Mouse (Mus musculus) heart, embryonic 16.5 days (tissue): ENCODE results near the gene Ssr2. TPM values are rescaled to one million over a fixed set of nuclear protein-coding genes. Genes with fewer than 3 reads are reported as not detected.

Experiments used
- ATAC-seq: fragments of 200-750 bp; cut with Nextera tagmentation; replicated peaks from 2 replicates; pipeline ENCODE4 v1.8.0; 2017; ENCODE audit warnings: moderate number of reproducible peaks; ENCODE audit not compliant: insufficient read depth, low FRiP score; ENCODE audit errors: extremely low read depth
- H3K27ac ChIP-seq: fragments of 300-500 bp; sonication (generic); 2 replicates; pipeline ENCODE4 v1.5.1; 2014; ENCODE audit warnings: mild to moderate bottlenecking, low read length, control low read depth, moderate library complexity
- H3K27me3 ChIP-seq: fragments of 300-500 bp; sonication (generic); 2 replicates; pipeline ENCODE4 v1.6.1; 2014; ENCODE audit warnings: low read length, mixed read lengths; ENCODE audit not compliant: control insufficient read depth, insufficient read depth
- H3K36me3 ChIP-seq: fragments of 300-500 bp; sonication (generic); 2 replicates; pipeline ENCODE4 v1.6.1; 2014; ENCODE audit not compliant: control insufficient read depth, insufficient read depth
- H3K4me1 ChIP-seq: fragments of 300-500 bp; sonication (generic); 2 replicates; pipeline ENCODE4 v1.6.1; 2014; ENCODE audit warnings: low read length, mixed read lengths; ENCODE audit not compliant: control insufficient read depth, insufficient read depth
- H3K4me2 ChIP-seq: fragments of 300-500 bp; sonication (generic); 2 replicates; pipeline ENCODE4 v1.6.1; 2014; ENCODE audit warnings: low read depth, mild to moderate bottlenecking, control low read depth, low read length
- H3K4me3 ChIP-seq: fragments of 300-500 bp; sonication (generic); 2 replicates; pipeline ENCODE4 v1.5.1; 2014; ENCODE audit warnings: mild to moderate bottlenecking, control low read depth, low read length
- H3K9ac ChIP-seq: fragments of 300-500 bp; sonication (generic); 2 replicates; pipeline ENCODE4 v1.6.1; 2014; ENCODE audit warnings: low read length, control low read depth
- H3K9me3 ChIP-seq: fragments of 300-500 bp; sonication (generic); replicated peaks from 2 replicates; pipeline ENCODE4 v1.6.1; 2016; ENCODE audit warnings: low read length; ENCODE audit not compliant: control insufficient read depth
- WGBS: fragments of 180-500 bp; shearing (Covaris S2); extraction: QIAGEN DNeasy Blood & Tissue Kit; methylation state at CpG from one replicate; pipeline ENCODE4 v1.1.7; 2014; 5-methylcytosine and 5-hydroxymethylcytosine counted together
- polyA plus RNA-seq: library from polyadenylated mRNA; unstranded; fragments of >200 nt; fragmentation: Nextera tagmentation; extraction: Ambion mirVana; gene quantifications from 2 replicates; pipeline ENCODE4 v1.2.1, GENCODE M21; 2015

The Ssr2 gene
- 136 and 161 TPM in 2 replicates for polyA plus RNA-seq

GRCm38 (mm10) chr3:88575540-88575939, at the start of gene Ssr2:
TSS of gene Ssr2 (plus strand) at chr3:88575876.
- Histone ChIP-seq H3K27me3 (no peaks in the 10 kb centered on the region), H3K4me1 (peaks cover 6% of the 10 kb centered on the region), H3K9ac (no peak within 1 kb of the TSS), H3K27ac (no peak within 1 kb of the TSS), H3K4me2 (no peak within 1 kb of the TSS), H3K4me3 (no peak within 1 kb of the TSS), H3K9me3 (no peaks in the 10 kb centered on the region), H3K36me3 (no peaks in the 10 kb centered on the region)
- WGBS = 85% methylated on average over 3 of the region's 3 CpGs
- ATAC-seq = no peak

GRCm38 (mm10) chr3:88526157-88527131, 49.2 kb upstream of the Ssr2 start:
- Histone ChIP-seq H3K9ac (peak overlapping the region; percentile 44; the same call in 1 of the 2 replicates), H3K36me3 (peaks cover 4% of the 10 kb centered on the region; the same call in 1 of the 2 replicates), H3K4me2 (peak overlapping the region; percentile 13; the same call in 1 of the 2 replicates), H3K27ac (no peak overlapping the region), H3K27me3 (no peaks in the 10 kb centered on the region), H3K4me3 (no peak overlapping the region), H3K9me3 (no peaks in the 10 kb centered on the region), H3K4me1 (peaks cover 33% of the 10 kb centered on the region)
- 32% methylated on average over 17 of the region's 17 CpGs for WGBS
- peak; percentile 74 for ATAC-seq

- H3K4me1 ChIP-seq = peaks cover 33% of the 10 kb centered on the region
- ATAC-seq = no peak
- H3K27me3 ChIP-seq = no peaks in the 10 kb centered on the region
- no peak overlapping the region for H3K4me2 ChIP-seq
- peak overlapping the region; percentile 56 for H3K9ac ChIP-seq
- 34% methylated on average over 8 of the region's 8 CpGs for WGBS
- H3K4me3 ChIP-seq = no peak overlapping the region
- H3K9me3 ChIP-seq = no peaks in the 10 kb centered on the region
- H3K36me3 ChIP-seq = peaks cover 4% of the 10 kb centered on the region; the same call in 1 of the 2 replicates
- no peak overlapping the region for H3K27ac ChIP-seq
Observed at GRCm38 (mm10) chr3:88527565-88527964, 48.1 kb upstream of the Ssr2 start.

GRCm38 (mm10) chr3:88528646-88529045, 47.0 kb upstream of the Ssr2 start:
- peaks cover 37% of the 10 kb centered on the region for H3K4me1 ChIP-seq
- H3K27ac ChIP-seq = no peak overlapping the region
- no peak overlapping the region for H3K9ac ChIP-seq
- no peaks in the 10 kb centered on the region for H3K27me3 ChIP-seq
- H3K36me3 ChIP-seq = peaks cover 4% of the 10 kb centered on the region; the same call in 1 of the 2 replicates
- 86% methylated on average over 11 of the region's 11 CpGs for WGBS
- ATAC-seq = no peak
- no peak overlapping the region for H3K4me3 ChIP-seq
- H3K4me2 ChIP-seq = no peak overlapping the region
- H3K9me3 ChIP-seq = no peaks in the 10 kb centered on the region

- Histone ChIP-seq H3K4me1 (peaks cover 45% of the 10 kb centered on the region), H3K9me3 (no peaks in the 10 kb centered on the region), H3K9ac (peak overlapping the region; percentile 91), H3K27ac (peak overlapping the region; percentile 32; the same call in 1 of the 2 replicates), H3K36me3 (peaks cover 4% of the 10 kb centered on the region; the same call in 1 of the 2 replicates), H3K4me2 (peak overlapping the region; percentile 81), H3K4me3 (no peak overlapping the region), H3K27me3 (no peaks in the 10 kb centered on the region)
- 45% methylated on average over 7 of the region's 7 CpGs for WGBS
- ATAC-seq = no peak
Observed at GRCm38 (mm10) chr3:88529204-88530000, 46.3 kb upstream of the Ssr2 start.

- H3K4me1 ChIP-seq = peaks cover 53% of the 10 kb centered on the region
- WGBS = 30% methylated on average over 11 of the region's 11 CpGs
Observed at GRCm38 (mm10) chr3:88530082-88530864, 45.4 kb upstream of the Ssr2 start.

GRCm38 (mm10) chr3:88531348-88532298, 44.1 kb upstream of the Ssr2 start:
- peak overlapping the region; percentile 81 for H3K4me2 ChIP-seq
- peak overlapping the region; percentile 95 for H3K27ac ChIP-seq
- H3K4me1 ChIP-seq = peaks cover 62% of the 10 kb centered on the region
- H3K36me3 ChIP-seq = no peaks in the 10 kb centered on the region; the same call in 1 of the 2 replicates
- H3K9ac ChIP-seq = peak overlapping the region; percentile 91
- ATAC-seq = peak; percentile 77
- H3K4me3 ChIP-seq = peak overlapping the region; percentile 86
- H3K9me3 ChIP-seq = no peaks in the 10 kb centered on the region
- no peaks in the 10 kb centered on the region for H3K27me3 ChIP-seq
- WGBS = under 1% methylated on average over 57 of the region's 63 CpGs

More at GRCm38 (mm10) chr3:88530082-88530864, 45.4 kb upstream of the Ssr2 start:
- Histone ChIP-seq H3K36me3 (no peaks in the 10 kb centered on the region; the same call in 1 of the 2 replicates), H3K27me3 (no peaks in the 10 kb centered on the region), H3K9ac (peak overlapping the region; percentile 91), H3K9me3 (no peaks in the 10 kb centered on the region), H3K4me3 (peak overlapping the region; percentile 86), H3K27ac (peak overlapping the region; percentile 95), H3K4me2 (peak overlapping the region; percentile 81)
- ATAC-seq = no peak
